Mouse (Mus musculus): Measurements from ENCODE around the gene Thbs4.
A peak's percentile ranks its signal among the peaks of the same experiment; 100 is the strongest.

DNA sequence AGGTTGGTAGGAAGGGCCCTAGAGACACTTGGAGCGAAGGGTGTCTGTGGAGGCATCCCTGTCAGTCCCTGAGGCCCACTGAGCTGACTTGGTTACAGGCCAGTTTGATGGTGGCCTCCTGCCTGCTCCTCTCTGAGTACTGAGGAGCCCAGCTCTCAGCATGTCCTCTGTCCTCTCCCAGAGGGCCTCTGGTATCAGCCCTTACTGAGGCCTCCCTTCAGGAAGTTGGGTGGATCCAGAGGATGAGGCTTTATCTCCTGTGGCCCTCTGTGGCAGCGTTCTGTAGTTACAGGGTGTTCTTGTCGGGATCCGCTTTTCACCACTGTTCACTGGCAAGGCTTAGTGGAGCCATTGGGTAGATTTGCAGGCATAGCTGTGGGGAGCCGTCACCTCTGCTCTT, 51.3 kb downstream of the Thbs4 start:
- TF ChIP-seq CTCF (IDR thresholded peaks at IDR 0.05; ENCODE audit: low read depth) = peak; percentile 31
- no peak for TF ChIP-seq EP300 (IDR thresholded peaks at IDR 0.05; ENCODE audit: low read depth)
